Mouse (Mus musculus) heart, postnatal 0 days (tissue): Measurements from ENCODE around the gene 2310061I04Rik. TPM values are rescaled to one million over a fixed set of nuclear protein-coding genes. Genes with fewer than 3 reads are reported as not detected.

Experiments used
- ATAC-seq: fragments of 200-750 bp; cut with Nextera tagmentation; 2 replicates; pipeline ENCODE4 v1.8.0; 2017; ENCODE audit warnings: low read depth, moderate number of reproducible peaks, moderate library complexity; ENCODE audit not compliant: insufficient read depth
- DNase-seq: peaks from one replicate; pipeline ENCODE4 v3.0.0-alpha.2; 2016; ENCODE audit warnings: low spot score
- H3K27ac ChIP-seq: fragments of 300-500 bp; sonication (generic); 2 replicates; pipeline ENCODE4 v1.5.1; 2014; ENCODE audit warnings: low read depth, mild to moderate bottlenecking
- H3K27me3 ChIP-seq: fragments of 300-500 bp; sonication (generic); 2 replicates; pipeline ENCODE4 v1.6.1; 2014; ENCODE audit warnings: low read length, mixed read lengths; ENCODE audit not compliant: control insufficient read depth, insufficient read depth
- H3K36me3 ChIP-seq: fragments of 300-500 bp; sonication (generic); replicated peaks from 2 replicates; pipeline ENCODE4 v1.6.1; 2014; ENCODE audit warnings: low read length, mixed read lengths; ENCODE audit not compliant: control insufficient read depth, insufficient read depth
- H3K4me1 ChIP-seq: fragments of 300-500 bp; sonication (generic); 2 replicates; pipeline ENCODE4 v1.6.1; 2014; ENCODE audit warnings: antibody characterized with exemption; ENCODE audit not compliant: control insufficient read depth, insufficient read depth
- H3K4me2 ChIP-seq: fragments of 300-500 bp; sonication (generic); 2 replicates; pipeline ENCODE4 v1.6.1; 2014; ENCODE audit warnings: low read depth, mild to moderate bottlenecking, low read length, moderate library complexity
- H3K4me3 ChIP-seq: fragments of 300-500 bp; sonication (generic); 2 replicates; pipeline ENCODE4 v1.5.1; 2014; ENCODE audit warnings: low read depth, low read length
- H3K9ac ChIP-seq: fragments of 300-500 bp; sonication (generic); replicated peaks from 2 replicates; pipeline ENCODE4 v1.6.1; 2014; ENCODE audit warnings: low read depth, low read length, mixed read lengths
- H3K9me3 ChIP-seq: fragments of 300-500 bp; sonication (generic); replicated peaks from 2 replicates; pipeline ENCODE4 v1.6.1; 2016; ENCODE audit warnings: low read length; ENCODE audit not compliant: control insufficient read depth
- CTCF ChIP-seq: IDR thresholded peaks from 2 replicates; pipeline ENCODE4 v1.5.1; 2016; ENCODE audit warnings: antibody characterized with exemption, control low read depth, low read depth
- EP300 ChIP-seq: IDR thresholded peaks from 2 replicates; pipeline ENCODE4 v1.6.1; 2016; ENCODE audit warnings: antibody characterized with exemption, low read depth
- WGBS: fragments of 180-500 bp; shearing (Covaris S2); extraction: QIAGEN DNeasy Blood & Tissue Kit; methylation state at CpG from one replicate; pipeline ENCODE4 v1.1.7; 2014; 5-methylcytosine and 5-hydroxymethylcytosine counted together
- polyA plus RNA-seq: library from polyadenylated mRNA; unstranded; fragments of >200 nt; fragmentation: Nextera tagmentation; extraction: Ambion mirVana; gene quantifications from 2 replicates; pipeline ENCODE4 v1.2.1, GENCODE M21; 2015
- total RNA-seq: library from RNA; depleted of rRNA; stranded (reverse); fragments of >200 nt; gene quantifications from 2 replicates; pipeline ENCODE4 v1.2.3, GENCODE M21; 2014; ENCODE audit warnings: low replicate concordance

2310061I04Rik gene
- total and polyA plus RNA-seq, 2 experiments from 2014 or later: 32.5 to 53.1 TPM

DNA sequence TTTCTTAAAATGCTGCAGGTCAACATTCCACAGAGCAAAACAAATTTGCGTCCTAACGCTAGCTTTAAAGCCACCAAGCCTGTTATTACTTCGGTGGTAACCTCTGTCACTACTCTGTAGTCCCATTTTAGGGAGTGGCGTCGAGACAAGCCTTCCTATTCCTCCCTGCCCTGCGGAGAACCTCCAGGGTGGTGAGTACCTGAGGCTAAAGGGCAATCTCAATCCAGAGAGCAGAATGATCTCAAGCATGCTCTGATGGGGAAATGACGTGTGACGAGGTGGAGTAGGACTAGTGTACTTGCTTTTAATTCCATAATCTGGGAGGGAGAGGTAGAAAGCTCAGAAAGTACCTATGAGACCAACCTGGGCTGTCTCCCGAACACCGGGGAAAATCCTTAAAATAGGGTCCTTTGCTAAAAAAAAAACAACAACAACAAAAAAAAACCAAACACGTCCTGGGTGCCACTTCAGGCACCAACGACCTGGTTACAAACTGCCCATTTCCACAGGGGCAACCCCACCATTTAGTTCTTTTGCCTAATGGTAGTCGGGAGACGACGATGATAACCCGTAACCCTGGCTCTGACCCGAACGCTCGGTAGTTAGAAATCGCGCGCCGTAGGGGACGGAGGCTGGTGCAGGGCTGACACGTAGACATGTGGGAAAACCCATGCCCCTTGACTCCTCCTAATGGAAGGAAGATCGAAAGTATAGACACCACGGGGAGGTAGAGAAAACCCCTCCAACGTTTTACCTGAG is 18.5 kb upstream of the 2310061I04Rik start:
- peak overlapping the region; percentile 94 for H3K27ac ChIP-seq
- H3K9me3 ChIP-seq: no peaks in the 10 kb centered on the region
- no peak for TF ChIP-seq EP300
- no peak for TF ChIP-seq CTCF
- peaks cover 18% of the 10 kb centered on the region; the same call in 1 of the 2 replicates for H3K4me1 ChIP-seq
- DNase-seq (peak; percentile 39), ATAC-seq (peak; percentile 0; the same call in 1 of the 2 replicates)
- H3K4me3 ChIP-seq: peak overlapping the region; percentile 91
- no peaks in the 10 kb centered on the region for H3K27me3 ChIP-seq
- H3K9ac ChIP-seq: peak overlapping the region; percentile 99
- peaks cover 35% of the 10 kb centered on the region for H3K36me3 ChIP-seq
- peak overlapping the region; percentile 83 for H3K4me2 ChIP-seq
- under 1% methylated on average over 28 of the region's 28 CpGs for WGBS

DNA sequence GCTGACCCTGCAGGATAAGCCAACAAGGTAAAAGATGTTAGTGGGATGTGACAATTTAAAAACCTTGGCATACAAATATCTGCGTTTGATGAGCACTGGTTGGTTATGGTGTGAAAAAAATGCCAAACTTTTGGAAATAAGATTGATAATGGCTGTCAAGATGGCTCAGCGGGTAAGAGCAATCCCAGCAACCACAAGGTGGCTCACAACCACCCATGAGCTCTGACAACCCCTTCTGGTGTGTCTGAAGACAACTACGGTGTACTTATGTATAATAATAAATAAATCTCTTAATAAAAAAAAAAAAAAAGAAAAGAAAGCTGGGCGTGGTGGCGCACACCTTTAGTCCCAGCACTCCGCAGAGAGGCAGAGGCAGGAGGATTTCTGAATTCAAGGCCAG is 17.7 kb upstream of the 2310061I04Rik start:
- no peaks in the 10 kb centered on the region for H3K9me3 ChIP-seq
- peaks cover 35% of the 10 kb centered on the region for H3K36me3 ChIP-seq
- H3K27me3 ChIP-seq: no peaks in the 10 kb centered on the region
- DNase-seq: no peak
- H3K4me3 ChIP-seq: peak overlapping the region; percentile 91; the same call in 1 of the 2 replicates
- no peak overlapping the region for H3K9ac ChIP-seq
- H3K27ac ChIP-seq: no peak overlapping the region
- no peak for ATAC-seq
- H3K4me2 ChIP-seq: 0 out of 2 replicates have a peak overlapping the region, but pooled peaks have one; percentile 83
- TF ChIP-seq CTCF (no peak), EP300 (no peak)
- H3K4me1 ChIP-seq: peaks cover 16% of the 10 kb centered on the region; the same call in 1 of the 2 replicates
- 78% methylated on average over 6 of the region's 6 CpGs for WGBS

- H3K36me3 ChIP-seq: peaks cover 44% of the 10 kb centered on the region
Measured at GRCm38 (mm10) chr17:35909919-35910369, 12.7 kb upstream of the 2310061I04Rik start, which contains the start of gene Atat1. TSS of gene Atat1 (minus strand) at chr17:35910075.

DNA sequence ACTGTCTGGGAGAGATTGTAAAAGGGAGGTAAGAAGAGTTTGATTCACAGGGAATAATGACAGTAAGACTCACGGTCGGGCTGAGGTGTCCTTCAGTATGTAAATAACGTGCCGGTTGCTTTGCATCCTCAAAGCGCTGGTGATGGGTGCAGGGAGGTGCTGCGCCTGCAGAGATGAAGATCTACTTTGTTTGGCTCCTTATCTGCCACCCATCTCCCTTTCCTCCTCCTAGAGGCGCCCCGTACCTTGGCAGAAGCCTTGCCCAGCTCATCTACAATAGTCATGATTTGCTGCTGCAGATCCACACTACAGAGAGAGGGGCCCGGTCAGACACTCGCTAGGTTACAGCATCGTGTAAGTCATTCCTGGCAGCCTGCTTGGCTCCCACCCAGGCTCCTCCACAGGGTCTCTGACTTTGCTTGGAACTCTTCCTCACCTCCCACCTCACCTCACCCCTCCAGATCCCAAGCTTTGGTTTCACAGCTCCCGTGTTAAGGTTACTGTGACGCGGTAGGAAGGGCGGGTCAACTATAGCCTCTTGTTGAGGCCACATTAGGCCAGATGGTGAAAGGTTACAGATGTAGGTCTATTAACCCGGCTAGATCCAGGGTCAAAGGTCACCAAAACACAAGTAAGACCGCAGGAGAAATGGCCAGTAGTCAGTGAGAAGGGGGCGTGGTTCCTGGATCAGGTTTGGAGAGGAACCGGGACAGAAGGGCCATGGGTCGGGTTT is 12.1 kb upstream of the 2310061I04Rik start:
- Histone ChIP-seq H3K9ac (peak overlapping the region; percentile 41; the same call in 1 of the 2 replicates), H3K36me3 (peaks cover 40% of the 10 kb centered on the region), H3K4me3 (peak overlapping the region; percentile 64), H3K9me3 (no peaks in the 10 kb centered on the region), H3K27ac (peak overlapping the region; percentile 78), H3K27me3 (no peaks in the 10 kb centered on the region), H3K4me2 (peak overlapping the region; percentile 70), H3K4me1 (peaks cover 10% of the 10 kb centered on the region)
- TF ChIP-seq EP300 (no peak), CTCF (no peak)
- DNase-seq (no peak), ATAC-seq (peak; percentile 25)
- WGBS: 23% methylated on average over 20 of the region's 20 CpGs

More at GRCm38 (mm10) chr17:35909919-35910369, 12.7 kb upstream of the 2310061I04Rik start, which contains the start of gene Atat1:
- Histone ChIP-seq H3K9ac (peak within 1 kb of the TSS; percentile 41; the same call in 1 of the 2 replicates), H3K4me3 (peak within 1 kb of the TSS; percentile 64), H3K9me3 (no peaks in the 10 kb centered on the region), H3K4me1 (peaks cover 9% of the 10 kb centered on the region), H3K27me3 (no peaks in the 10 kb centered on the region), H3K27ac (peak within 1 kb of the TSS; percentile 78), H3K4me2 (peak within 1 kb of the TSS; percentile 70)
- ATAC-seq: peak; percentile 88
- WGBS: 3% methylated on average over 25 of the region's 25 CpGs
- peak; percentile 91 for DNase-seq
- no peak for TF ChIP-seq CTCF
- TF ChIP-seq EP300: peak; percentile 36; the same call in 1 of the 2 replicates

DNA sequence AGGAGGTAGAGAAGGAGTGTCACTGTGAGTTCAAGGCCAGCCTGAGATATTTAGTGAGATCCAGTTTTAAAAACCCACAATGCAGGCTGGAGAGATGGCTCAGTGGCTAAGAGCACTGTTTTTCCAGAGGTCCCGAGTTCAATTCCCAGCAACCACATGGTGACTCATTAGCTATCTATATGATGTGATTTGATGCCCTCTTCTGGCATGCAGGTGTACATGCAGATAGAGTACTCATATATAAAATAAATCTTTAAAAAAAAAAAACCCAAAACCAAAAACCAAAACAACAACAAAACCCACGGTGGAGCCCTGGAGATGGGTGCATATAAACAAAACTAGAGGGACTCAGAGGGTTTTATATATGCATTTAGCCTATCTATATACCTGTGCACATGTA is 10.4 kb upstream of the 2310061I04Rik start:
- DNase-seq (no peak), ATAC-seq (no peak)
- TF ChIP-seq EP300: no peak
- no peak for TF ChIP-seq CTCF
- no peaks in the 10 kb centered on the region for H3K27me3 ChIP-seq
- peaks cover 27% of the 10 kb centered on the region for H3K36me3 ChIP-seq
- peaks cover 22% of the 10 kb centered on the region for H3K4me1 ChIP-seq
- H3K4me2 ChIP-seq: no peak overlapping the region
- H3K4me3 ChIP-seq: no peak overlapping the region
- WGBS: 66% methylated on average over 2 of the region's 2 CpGs
- no peak overlapping the region for H3K9ac ChIP-seq
- no peak overlapping the region for H3K27ac ChIP-seq
- H3K9me3 ChIP-seq: no peaks in the 10 kb centered on the region
